Mouse (Mus musculus) E14TG2a.4 (cell line): Measurements from ENCODE around the gene Mettl21e.

Source experiments
- CTCF ChIP-seq: conservative IDR thresholded peaks from 2 replicates; pipeline ENCODE4 v1.5.1; 2014; ENCODE audit warnings: low read length
- NANOG ChIP-seq: IDR thresholded peaks from 2 replicates; pipeline ENCODE4 v1.6.1; 2014; ENCODE audit warnings: borderline replicate concordance, low read length, mixed read lengths

DNA sequence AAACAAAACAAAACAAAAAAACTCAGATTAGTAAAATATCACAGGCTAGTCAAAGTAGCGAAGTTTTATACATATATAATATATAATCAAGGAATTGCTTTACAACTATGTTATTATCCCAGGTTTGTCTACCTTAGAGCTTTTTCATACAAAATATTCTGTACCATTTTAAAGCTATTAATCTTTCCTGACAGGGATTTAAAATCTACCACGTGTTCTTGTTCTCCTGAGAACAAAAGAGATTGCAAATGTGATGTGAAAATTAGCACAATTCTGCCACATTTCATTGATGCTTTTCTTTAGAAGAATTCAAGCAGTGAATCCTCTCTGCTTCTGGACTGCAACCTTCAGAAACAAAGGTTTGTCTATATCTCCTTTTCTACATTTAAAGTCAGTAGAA, 4.3 kb downstream of the Mettl21e start:
- no peak for TF ChIP-seq CTCF
- no peak for TF ChIP-seq NANOG
